Mouse (Mus musculus) megakaryocyte, adult 5-6 weeks (primary cell): ENCODE measurements around the gene Slc7a8. TPM values are rescaled to one million over a fixed set of nuclear protein-coding genes. Genes with fewer than 3 reads are reported as not detected.

Experiments used
- ATAC-seq: 2 replicates; pipeline ENCODE4 v1.8.0; 2016; ENCODE audit warnings: mild to moderate bottlenecking, inconsistent platforms; ENCODE audit not compliant: poor library complexity, severe bottlenecking
- total RNA-seq, 2 experiments: library from RNA; stranded (forward) in 1 of 2; stranded (reverse) in 1 of 2; fragments of 153-499, 151-499 nt in 1 of 2; fragments of 221-1000, 200-1000 nt in 1 of 2; gene quantifications; 2 replicates each; pipeline versions ENCODE4 v1.2.3 to v1.2.4; 2015 to 2017

Gene Slc7a8
- total RNA-seq (2015) (9.1 and 14.3 TPM in 2 replicates), total RNA-seq (2017) (1.3 and 2.8 TPM in 2 replicates)

DNA sequence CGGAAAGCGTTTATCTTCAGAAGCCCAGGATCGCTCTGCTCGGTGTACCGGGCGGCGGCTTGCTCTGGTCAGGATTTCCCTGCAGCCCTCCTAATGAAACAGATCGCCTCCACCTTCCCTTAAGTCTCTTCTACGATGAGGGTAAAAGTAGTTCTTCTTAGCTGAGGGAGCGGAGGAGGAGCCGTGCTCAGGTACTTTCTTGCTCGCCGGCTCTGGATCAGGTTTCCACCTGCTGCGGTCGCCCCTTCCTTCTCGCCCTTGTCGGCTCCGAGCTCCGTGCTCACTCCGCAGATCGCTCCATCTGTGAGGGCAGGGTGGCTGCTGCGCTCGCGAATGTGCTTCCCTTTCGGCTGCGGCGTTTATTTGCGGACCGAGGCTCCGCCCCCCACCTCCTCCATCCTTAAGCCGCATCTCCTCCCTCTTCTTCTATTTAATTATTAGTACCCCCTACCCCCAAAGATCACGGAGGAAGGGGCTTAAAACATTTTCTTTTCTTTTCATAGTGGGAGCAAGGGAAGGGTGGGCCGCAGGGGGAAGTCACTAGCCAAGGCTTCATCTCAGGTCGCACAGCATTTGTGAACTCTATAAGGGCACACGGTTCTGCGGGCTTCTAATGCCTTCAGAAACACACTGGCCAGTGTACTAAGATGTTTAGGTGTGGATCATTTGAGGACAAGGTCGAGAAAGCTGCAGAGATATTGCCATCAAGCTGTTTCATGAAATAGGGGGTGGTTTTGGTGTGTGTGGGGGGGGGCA, at the start of gene Slc7a8:
Gene Slc7a8 (minus strand): TSS at position 337 of the 756 bp plus-strand sequence.
- peak; percentile 93 for ATAC-seq

DNA sequence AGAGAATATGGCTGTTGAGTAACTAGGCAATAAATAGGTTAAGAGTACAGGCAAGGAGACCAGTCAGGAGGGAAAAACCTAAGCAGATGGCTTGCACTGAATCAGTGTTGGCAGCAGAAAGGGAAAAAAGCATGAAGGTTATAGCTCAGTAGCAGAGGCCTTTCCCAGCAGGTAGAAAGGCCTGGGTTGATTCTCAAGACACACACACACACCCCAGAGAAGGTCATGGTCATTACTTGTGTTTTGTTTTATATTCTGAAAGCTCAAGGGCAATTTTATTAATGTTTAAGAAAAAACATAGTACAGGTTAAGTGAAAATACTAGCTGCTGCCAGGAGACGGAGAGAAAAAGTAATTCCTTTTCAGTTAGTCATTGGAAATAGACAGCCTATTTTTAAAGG, 42.0 kb upstream of the Slc7a8 start:
- no peak for ATAC-seq

DNA sequence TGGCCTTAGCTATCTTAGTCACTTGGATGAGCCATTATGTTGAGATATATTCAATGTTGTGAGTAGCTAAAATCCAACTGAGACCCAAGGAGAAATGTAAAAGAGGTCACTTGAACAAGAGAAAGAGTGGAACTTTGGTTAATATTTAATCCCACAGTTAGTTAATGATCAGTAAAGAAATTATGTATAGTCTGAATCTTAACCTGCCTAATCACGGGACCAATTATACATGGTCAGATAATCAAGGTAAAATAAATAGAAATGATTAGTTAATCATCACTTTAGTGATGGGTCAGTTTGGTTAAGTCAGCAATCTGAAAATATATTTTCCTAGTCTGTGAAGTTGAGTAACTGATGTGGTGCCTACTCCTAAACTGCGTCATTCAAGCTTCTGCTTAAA, 40.6 kb upstream of the Slc7a8 start:
- no peak for ATAC-seq

DNA sequence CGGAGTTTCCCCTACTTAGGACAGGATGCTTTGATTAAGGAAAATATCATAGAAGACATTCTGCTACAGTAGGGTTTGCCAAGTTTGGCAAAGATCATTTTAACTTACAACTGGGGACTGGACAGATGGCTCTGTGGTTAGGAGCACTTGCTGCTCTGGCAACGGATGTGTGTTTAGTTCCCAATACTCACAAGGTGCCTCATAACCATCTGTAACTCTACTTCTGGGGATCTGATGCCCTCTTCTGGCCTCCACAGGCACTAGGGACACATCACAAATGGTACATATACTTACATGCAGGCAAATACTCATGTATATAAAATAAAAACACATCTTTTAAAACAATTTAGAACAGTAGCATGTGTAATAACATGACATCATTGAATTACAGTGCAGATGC, 36.0 kb upstream of the Slc7a8 start:
- peak; percentile 68 for ATAC-seq

DNA sequence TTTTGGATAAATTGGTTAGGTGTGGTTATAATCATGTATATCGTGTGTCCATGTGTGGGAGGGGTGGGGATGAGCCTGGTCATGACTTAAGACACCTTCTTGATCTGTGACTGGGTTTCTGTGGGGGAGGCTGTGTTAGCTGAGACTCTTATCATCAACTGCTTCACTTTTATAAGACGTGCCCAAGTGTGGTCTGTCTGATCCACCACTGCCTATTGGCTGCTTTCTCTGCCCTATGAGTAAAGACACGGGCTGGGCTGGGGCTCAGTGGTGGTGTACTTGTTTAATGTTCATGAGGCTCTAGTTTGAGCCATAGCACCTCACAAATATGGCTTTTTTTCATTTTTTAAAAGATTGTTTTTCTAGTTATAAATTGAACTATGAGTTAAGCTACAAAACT, 34.0 kb upstream of the Slc7a8 start:
- ATAC-seq, result no peak

DNA sequence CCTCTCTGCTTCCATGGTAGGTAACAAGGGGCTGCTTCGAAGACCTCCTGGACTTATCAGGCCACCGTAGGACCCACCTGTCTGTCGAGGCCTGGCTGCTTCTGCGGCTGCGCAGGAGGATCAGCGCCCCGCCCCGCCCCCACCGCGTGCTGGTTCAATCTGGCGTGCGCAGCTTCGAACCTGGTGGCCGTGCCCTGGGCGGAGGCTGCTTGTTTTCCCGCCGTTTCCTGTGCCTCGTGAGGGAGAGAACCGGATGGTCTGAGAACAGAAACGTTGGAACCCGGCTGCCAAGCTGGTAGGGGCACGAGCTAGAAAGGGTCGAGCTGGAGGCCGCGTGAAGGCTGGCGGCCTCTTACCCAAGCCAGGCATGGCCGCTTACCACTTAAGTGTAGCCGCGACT, 32.2 kb upstream of the Slc7a8 start, which contains the start of gene Rnf212b:
Gene Rnf212b (plus strand): TSS at position 151 of the 400 bp plus-strand sequence.
- no peak for ATAC-seq

DNA sequence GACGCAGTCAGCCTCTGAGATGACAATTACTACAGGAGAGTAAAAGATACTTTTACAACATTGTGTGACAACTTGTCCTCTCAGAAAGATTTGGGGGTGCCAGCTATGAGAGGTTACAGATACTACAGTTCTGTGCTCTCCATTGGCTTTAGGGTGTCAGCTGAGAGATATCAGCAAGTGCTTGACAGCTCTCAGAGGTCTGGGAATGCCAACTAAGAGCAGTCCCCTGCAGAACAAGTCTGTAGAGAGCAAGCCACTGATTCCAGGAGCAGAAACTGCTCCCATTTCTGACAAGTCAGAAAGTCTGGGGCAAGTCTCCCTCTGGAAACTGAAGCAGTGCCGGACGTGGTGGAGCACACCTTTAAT, 27.9 kb upstream of the Slc7a8 start:
- 0 out of 2 replicates have a peak, but pooled peaks have one; percentile 21 for ATAC-seq

DNA sequence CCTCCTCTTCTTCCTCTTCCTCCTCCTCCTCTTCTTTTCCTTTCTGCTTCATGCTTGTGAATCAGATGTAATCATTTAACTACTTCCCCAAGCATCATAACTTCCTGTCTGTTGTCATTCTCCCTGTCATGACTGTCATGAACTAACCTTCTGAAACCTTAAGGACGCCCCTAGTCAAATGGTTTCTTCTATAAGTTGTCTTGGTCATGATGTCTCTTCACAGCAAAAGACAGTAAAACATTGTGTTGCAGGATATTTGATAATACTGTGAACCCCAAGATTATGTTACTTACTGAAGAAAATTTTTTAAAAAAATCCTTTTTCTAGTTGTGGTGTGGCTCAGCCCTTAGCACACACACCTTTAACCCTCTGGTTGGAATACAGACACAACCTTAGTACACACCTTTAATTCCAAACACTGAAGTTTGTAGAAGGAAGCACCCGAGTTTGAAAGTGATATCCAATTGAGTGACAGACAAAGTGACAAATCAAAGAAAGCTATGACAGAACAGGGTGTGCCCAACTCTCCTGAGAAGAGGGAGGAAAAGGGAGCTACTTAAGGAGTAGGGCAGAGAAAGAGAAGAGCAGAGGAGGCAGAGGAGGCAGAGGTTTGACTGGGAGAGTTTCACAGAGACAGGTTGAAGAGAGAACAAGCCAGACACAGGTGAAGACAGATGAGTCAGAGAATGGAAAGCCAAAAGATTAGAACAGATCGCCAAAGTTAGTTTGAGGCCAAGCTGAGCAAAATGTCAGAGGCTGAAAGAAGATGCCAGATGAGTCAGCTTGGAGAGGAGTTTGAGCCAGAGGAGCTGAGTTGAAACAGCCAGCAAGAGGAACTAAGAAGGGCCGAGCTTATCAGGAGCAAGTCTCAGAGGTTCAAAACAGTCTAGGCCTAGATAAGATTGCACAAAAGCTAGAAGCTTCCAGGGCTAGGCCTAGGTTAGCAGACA, 27.2 kb upstream of the Slc7a8 start:
- ATAC-seq, result peak; percentile 72

DNA sequence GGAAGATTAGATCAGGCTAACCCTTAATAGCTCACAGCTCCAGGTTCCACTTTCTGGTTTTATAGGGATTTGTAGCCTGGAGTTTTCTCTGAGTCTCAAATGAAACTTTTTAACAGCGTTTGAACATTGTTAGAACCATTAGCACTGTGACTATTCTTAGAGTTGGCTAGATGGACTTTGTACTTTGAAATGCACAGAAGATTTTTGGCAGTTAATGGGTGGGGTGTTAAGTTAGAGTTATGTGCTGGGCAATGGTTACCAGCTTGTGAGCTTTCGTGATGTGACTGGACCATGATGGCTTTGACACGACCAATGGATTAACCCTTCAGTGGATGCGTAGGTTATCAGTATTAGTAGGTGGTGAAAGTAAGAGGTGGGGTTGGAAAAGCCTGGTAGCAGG, 24.4 kb upstream of the Slc7a8 start:
- no peak for ATAC-seq

DNA sequence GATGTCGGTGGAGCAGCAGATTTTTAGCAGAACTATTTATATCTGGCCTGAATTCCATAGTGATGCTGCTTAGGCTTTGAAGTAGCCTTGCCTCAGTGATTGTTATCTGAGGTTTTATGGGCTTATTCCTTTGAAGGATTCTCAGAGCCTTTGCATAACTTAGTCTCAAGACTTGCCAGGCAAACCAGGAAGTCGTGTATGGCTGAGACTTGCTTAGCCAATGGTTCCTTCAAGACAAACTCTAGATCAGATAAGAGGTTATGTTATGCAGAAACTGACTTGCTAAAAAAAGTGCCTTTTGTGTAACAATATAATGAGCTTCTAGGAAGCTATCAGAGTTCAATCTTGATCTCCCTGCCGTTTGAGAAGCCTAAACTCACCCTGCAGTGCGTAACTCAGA, 20.7 kb upstream of the Slc7a8 start:
- peak; percentile 38; the same call in 1 of the 2 replicates for ATAC-seq

DNA sequence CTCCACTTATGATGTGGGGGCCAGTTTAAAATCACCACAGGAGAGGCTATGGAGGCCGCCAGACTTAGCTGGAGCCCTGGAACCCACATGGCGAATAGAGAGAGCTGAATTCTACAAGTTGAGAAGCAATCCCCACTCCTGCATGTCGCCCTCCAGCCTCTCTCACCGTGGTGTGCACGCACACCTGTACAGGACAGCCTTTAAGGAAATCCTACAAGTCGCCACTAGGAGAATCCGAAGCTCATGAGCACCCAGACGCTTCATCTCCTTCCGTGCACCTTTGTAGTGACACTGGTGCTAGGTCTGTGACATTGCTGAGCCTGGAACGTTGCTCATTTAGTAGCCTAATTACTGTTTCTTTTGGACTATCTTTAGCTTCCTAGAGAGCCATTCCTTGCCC, 17.9 kb upstream of the Slc7a8 start:
- ATAC-seq, result no peak

DNA sequence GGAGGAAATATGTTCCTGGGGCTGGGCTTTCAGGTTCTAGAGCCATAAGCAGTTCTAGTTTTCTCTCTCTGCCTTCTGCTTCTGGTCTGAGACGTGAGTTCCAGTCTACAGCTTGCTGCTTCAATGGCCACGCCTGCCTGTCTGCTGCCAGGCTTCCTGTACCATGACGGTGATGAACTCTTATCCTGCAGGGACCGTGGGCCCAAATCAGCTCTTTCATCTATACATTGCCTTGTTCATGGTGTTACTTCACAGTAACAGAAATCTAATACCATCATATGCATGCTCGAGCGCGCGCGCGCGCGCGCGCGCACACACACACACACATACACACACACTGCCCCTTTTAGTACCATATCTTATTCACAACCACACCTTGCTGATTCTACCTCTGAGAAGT, 15.0 kb upstream of the Slc7a8 start:
- no peak for ATAC-seq

DNA sequence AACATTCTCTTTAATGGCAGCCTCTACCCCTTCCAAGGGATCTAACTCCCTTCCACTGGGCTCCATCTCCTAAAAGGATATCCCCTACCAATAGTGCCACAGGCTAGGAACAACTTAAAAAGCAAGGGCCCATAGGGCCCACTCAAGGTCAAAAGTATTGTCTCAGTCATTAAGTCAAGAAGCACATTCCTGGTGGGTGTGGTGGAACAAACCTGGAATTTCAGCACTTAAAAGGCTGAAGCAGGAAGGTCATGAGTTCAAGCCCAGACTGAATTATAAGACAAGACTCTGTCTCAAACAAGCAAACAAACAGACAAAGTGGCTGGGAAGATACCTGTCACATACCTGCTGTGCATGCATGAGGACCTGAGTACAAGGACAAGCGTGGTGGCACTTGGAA, 14.2 kb upstream of the Slc7a8 start:
- ATAC-seq, result no peak

DNA sequence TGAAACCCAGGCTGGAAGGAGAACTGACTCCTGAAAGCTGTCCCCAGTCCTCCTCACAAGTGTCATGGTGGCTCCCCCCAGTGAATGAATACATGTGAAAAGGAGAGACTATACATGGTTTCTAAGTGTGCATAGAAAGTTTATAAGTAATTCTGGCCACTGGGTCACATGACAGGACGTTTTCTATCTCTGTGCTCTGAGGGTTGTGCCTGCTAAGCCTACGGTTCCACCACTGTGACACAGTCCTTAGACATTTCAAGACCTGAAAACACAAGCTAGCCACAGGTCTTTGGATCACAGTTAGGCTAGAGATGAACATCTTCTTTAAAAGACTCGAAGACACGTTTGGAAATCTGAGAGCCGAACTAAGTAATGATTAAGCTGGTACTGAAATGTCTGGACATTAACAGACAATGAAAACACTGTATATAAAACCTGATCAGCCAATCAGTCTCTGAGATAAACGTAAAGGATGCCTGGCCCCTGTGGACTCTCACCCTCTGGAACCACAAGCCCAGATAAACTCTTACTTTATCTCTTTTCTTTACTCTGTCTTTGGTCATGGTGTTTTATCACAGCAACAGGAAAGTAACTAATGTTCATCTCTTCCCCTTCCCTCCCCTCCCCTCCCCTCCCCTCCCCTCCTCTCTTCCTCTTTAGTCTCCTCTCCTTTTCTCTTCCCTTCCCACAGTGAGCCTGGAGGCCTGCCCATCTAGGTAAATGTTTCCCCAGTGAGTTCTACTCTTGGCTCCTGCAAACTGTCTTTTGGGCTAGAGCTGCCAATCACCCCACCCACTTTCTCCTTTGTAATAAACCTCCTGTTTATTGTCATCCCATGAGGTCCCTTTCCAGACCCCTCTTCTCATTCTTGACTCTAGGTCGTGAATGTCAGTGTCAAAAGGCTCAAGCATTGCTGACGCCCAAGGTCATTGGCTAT, 12.4 kb upstream of the Slc7a8 start:
- ATAC-seq, result no peak

DNA sequence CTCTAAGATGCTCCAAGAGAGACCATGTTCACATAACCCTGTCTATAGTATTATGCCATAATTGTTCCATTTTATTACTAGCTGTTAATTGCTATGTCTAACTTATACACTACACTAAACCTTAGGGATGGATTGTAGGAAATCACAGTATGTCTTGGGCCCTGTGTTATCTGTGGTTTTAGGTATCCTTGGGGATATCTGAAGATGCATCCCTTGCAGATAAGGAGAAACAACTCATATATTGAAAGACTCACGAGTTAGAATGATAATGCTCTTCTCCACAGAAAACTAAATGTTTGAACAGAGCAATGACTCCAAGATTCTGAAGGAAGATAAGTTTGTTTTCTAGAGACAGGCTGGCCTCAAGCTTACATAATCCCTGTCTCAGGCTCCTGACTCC, 11.6 kb upstream of the Slc7a8 start:
- ATAC-seq, result no peak

DNA sequence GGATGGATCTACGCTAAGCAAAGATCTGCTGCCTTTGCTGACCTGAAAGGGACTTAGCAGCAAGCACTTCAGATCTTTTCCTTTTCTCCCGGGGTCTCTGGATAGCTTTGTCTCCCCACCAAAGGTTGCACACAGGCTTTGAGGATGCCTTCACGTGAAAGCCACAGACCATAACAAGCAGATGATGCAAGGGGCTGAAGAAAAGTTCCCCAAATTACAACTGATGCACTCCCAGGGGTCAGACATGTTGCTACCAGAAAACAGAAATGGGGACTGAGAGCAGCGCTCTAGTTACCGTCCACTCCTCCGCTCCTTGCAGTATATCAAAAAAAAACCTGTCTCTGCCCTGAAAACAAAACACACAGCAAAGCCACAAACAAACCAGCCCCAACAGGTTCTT, 10.4 kb upstream of the Slc7a8 start:
- peak; percentile 51 for ATAC-seq

DNA sequence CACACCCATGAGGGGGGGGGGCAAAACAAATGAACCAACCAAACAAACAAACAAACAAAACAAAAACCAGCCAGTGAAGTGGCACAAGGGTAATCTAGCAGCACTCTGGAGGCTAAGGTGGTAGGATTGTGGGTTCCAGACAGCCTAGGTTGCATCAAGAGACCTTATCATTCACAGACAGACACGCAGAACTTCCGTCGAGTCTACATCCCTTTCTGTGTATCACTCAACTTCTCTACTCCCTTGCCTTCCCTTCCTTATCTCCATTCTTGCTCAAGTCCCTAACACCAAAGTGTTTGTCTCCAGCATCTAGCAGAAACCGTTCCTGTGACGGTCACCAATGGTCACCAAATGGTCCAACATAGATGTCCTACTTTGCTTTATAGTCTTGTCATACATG, 6.5 kb upstream of the Slc7a8 start:
- peak; percentile 64 for ATAC-seq

DNA sequence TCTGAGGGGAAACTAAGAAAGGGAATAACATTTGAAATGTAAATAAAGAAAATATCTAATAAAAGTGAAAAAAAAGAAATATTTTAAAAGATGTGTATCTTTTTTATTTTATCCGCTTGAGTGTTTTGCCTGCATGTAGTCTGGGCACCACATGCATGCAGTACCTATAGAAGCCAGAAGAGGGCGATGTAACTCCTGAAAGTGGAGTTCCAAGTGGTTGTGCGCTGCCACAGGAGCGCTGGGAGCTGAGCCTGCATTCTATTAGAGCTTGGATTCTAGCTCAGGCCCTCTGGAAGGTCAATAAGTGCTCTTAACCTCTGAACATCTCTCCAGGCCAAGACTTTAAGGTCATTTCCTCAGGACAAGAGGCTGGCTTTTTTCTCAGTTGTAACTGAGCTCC, 5.5 kb upstream of the Slc7a8 start:
- no peak for ATAC-seq

DNA sequence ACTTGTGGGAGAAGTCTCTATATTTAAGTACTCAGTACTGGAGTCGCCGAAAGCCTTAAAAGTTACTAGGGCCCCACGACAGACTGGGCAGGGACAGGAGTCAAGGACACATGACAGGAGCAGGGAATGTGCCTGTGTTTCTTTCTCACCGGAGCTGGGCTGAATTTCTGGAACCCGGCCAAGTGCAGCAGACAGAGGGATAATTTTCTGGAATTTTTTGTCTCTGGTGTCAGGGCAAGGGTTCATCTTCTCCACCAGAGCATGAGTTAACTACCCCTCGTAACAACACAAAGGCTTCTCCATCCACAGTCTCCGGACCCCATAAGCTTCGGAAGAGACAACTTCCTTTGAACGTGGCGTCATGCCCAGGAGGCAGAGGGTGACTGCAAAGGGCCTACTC, 4.7 kb upstream of the Slc7a8 start:
- no peak for ATAC-seq

DNA sequence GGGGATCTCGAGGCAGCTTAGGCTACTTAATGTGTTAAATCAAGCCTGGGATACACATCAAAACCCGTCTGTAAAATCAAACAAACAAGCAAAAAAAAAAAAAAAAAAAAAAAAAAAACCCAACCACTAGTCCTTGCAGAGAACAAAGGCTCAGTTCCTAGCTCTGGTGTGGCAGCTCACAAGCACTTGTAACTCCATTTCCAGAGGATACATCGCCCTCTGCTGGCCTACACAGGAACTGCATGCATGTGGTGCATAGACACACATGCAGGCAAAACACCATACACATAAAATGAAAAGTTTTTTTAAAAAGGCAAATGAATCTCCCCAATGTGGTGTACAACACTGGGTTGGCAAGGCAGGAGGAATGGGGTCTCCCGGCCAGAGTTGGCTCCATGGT, 4.2 kb upstream of the Slc7a8 start:
- ATAC-seq, result peak; percentile 57

DNA sequence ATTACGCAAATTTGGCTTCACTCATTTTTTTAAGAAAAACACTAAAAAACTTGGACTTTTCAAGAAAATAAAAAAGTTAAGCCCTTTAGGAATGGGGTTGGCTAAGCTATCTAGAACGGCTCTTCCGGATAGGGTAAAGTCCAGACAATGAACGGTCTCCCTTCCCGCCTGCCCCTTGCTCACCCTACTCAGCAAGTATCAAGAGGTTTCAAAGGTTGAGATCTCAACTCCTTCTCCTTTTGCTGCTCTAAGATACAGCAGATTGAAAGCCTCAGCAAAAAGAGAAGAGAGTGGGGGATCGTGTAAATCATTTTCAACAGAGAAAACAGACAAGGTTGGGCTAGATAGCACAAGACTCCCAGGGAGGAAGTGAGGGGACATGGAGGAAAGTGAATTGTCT, 1.2 kb upstream of the Slc7a8 start:
- ATAC-seq, result no peak
